Mouse (Mus musculus) inflammation-experienced regulatory T-cells, adult 16 weeks (primary cell): ENCODE results near the gene Hist3h2ba. TPM values are rescaled to one million over a fixed set of nuclear protein-coding genes. Genes with fewer than 3 reads are reported as not detected.

ENCODE experiments used
- polyA plus RNA-seq: library from polyadenylated mRNA; unstranded; fragments of 100-300 nt; shearing (Covaris generic); gene quantifications from one replicate; pipeline ENCODE4 v1.2.1, GENCODE M21; 2017

Hist3h2ba gene
- polyA plus RNA-seq = 17.8 TPM

DNA sequence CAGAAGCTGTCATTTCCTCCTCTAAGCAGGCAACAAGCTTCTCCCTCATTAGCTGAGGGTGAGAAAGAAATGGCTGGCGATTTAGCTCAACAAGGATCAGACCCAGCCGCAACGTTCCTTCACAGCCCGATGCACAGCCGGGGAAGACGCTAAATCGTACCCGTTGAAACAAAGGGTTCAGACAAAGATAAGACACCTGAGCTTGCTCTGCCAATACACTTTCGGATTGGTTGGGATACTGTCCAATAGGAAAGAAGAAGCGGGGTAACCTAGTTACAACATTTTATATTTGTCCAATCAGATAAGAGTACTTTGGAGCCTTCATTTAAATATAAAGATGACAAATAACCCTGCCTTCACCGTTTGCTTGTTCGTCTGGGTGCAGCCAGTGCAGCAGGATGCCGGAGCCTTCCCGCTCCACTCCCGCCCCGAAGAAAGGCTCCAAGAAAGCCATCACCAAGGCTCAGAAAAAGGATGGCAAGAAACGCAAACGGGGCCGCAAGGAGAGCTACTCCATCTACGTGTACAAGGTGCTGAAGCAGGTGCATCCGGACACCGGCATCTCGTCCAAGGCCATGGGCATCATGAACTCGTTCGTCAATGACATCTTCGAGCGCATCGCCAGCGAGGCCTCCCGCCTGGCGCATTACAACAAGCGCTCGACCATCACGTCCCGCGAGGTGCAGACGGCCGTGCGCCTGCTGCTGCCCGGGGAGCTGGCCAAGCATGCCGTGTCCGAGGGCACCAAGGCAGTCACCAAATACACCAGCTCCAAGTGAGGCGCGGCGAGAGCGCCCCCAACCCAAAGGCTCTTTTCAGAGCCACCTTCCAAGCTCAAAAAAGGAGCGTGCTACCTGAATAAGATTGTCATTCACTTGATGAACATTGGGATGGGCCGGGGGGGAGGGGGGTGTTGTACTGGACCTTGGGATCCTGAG, at the start of gene Hist3h2ba:
TSS of gene Hist3h2ba (plus strand) at position 379 of the 938 bp plus-strand sequence.

DNA sequence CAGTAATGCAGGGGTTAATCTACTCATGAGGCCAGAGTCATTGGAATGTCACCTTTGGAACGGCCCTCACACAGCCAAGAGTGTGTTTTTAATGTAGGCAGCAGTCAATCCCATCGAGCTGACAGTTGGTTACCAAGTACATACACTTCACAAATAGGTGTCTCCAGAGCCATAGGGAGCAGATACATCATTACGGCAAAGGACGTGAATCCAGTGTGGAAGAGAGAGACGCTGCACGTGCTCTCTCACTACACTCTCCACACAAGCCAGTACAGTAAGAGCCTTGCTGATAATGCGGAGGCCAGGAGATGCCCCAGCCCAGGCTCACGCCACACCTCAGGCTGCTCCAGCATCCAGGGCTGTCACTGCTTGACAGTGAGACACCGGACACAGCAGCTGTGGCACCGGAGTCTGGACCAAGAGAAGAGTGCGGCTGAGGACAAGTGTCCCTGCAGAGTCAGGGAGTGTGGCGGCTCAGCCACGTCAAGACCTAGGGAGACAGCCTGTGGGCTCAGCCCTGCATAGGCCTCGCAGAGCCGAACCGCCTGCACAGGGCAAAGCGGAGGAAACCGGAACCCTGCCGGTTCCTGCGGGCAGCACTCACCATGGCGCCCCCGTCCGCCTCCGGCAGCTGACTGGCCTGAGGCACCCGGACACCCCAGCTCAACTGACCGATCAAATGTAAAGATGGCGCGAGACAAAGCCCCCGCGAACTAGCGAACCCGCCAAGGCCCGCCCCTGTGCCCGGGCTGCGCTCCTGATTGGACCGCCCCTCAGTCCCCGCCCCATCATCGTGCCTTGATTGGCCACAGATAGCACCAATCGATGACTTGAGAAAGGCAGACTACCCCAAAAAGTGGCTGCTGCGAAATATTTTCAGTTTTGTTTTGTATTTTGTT, 45.0 kb upstream of the Hist3h2ba start, which contains the start of gene Zfp39:
TSS of gene Zfp39 (minus strand) at position 715 of the 899 bp plus-strand sequence.

DNA sequence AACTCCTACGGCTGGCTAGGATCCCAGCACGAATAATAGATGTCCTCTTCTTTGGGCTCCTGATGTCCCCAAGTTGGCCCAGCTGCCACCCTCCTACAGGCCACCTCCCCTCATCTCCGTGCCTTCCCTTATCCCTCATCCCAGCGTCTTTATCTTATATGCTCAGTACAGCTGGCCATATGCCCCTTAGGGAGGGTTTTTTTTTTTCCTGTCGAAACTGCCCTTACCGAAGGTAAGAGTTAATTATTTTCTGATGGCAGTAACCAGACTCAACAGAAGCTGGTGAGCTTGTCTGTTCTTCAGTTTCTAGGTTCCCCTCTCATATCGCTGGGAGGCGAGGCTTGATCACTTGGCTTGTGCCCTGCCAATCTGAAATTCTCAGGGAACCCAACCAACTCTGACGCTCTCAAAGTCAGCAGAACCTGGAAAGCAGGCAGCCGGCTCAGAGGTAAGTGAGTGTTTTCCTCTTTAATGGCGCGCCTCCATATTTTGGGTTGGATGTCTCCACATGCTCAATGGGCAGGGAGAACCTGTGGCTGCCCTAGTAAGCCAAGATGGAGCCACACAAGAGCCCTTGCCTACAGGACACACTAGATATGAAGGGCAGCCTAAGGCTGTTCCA, 30.9 kb upstream of the Hist3h2ba start, which contains the start of gene Btnl10:
TSS of gene Btnl10 (plus strand) at position 164 of the 622 bp plus-strand sequence.

DNA sequence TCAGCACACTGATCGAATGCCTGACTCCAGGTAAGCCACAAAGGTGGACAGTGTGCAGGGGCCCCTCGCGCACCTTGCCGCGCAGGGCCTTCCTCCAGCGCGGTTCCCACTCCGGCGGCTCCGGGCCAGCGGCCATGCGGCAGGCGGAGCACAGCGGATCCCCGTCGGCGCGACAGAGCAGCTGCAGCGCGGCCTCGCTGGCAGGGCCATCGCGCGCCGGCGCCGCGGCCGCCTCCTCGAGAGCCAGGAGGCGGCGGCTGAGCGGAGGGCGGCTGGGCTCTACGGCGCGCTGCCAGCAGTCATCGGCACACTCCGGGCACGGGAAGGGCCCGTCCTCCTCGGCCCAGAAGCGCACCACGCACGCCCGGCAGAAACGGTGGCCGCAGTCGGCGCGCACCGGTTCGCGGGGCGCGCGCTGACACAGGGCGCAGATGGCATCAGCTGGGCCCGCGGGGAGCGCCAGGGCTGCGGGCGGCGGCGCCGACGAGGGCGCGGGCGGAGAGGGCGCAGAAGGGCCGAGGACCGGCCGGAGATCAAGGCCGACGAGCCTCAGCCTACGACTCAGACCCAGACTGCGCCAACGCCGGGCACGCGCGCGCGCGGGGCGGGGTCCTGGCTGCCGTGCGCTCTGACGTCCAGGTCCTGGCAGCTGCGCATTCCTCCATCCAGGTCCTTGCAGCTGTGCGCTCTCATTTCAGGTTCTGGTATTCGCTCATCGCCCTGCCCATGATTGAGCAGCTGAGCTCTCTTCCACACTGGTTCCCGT, 10.2 kb upstream of the Hist3h2ba start, which contains the start of gene Rnf187:
TSS of gene Rnf187 (minus strand) at position 595 of the 766 bp plus-strand sequence.

DNA sequence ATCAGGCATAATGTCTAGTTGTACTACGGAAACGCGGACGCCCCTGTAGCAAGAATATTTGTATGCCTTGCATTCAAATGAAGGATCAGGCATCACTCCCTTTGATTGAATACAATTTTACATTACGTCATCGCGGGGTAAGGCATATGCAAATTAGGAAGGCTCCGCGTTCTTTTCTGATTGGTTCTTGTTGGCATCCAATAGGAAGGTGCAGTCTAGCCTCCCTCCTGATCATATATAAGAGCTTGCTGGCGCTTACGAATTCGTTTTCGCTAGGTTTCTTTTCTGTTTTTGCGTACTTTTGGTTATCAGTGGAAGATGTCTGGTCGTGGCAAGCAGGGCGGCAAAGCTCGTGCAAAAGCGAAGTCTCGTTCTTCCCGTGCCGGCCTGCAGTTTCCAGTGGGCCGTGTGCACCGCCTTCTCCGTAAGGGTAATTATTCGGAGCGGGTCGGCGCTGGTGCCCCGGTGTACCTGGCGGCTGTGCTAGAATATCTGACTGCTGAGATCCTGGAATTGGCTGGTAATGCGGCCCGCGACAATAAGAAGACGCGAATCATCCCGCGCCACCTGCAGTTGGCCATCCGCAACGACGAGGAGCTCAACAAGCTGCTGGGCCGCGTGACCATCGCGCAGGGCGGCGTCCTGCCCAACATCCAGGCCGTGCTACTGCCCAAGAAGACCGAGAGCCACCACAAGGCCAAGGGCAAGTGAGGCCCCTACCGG, 5.9 kb downstream of the Hist3h2ba start, which contains the start of the genes Hist3h2a and Trim17:
TSS of gene Hist3h2a (plus strand) at position 266 of the 723 bp plus-strand sequence.
TSS of gene Trim17 (plus strand) at position 266 of the 723 bp plus-strand sequence.

DNA sequence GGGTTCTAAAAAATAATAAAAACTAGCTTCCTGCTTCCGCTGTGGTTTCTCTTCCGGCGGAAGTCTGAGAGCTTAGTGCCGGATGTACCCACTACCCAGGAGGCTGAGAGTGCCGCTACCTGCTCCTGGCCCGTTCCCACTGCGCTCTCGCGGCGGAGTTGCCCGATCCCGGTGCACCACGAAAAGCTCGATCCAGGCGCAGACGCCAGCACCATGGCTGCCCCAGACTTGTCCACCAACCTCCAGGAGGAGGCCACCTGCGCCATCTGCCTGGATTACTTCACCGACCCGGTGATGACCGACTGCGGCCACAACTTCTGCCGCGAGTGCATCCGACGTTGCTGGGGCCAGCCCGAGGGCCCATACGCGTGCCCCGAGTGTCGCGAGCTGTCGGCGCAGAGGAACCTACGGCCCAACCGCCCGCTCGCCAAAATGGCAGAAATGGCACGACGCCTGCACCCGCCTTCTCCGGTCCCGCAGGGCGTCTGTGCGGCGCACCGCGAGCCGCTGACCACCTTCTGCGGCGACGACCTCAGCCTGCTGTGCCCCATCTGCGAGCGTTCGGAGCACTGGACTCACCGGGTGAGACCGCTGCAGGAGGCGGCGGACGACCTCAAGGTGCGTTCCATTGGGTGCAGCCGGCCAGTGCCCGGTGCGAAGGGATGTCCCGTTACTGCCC, 29.4 kb downstream of the Hist3h2ba start, which contains the start of gene Trim11:
TSS of gene Trim11 (plus strand) at position 67 of the 679 bp plus-strand sequence.

Other genes starting within 250 kb of the Hist3h2ba start
- not detected for gene Olfr319, start 249.8 kb upstream of the Hist3h2ba start, polyA plus RNA-seq
- gene Olfr318, start 224.9 kb upstream of the Hist3h2ba start, polyA plus RNA-seq = not detected
- not detected for gene Olfr317, start 209.7 kb upstream of the Hist3h2ba start, polyA plus RNA-seq
- gene Olfr316, start 196.2 kb upstream of the Hist3h2ba start, polyA plus RNA-seq = not detected
- gene Olfr315, start 175.7 kb upstream of the Hist3h2ba start, polyA plus RNA-seq = not detected
- not detected for gene Olfr314, start 166.0 kb upstream of the Hist3h2ba start, polyA plus RNA-seq
- not detected for gene Fam183b, start 147.0 kb upstream of the Hist3h2ba start, polyA plus RNA-seq
- not detected for gene Olfr313, start 133.9 kb upstream of the Hist3h2ba start, polyA plus RNA-seq
- gene Olfr312, start 119.7 kb upstream of the Hist3h2ba start, polyA plus RNA-seq = not detected
- gene Olfr311, start 109.7 kb upstream of the Hist3h2ba start, polyA plus RNA-seq = not detected
- gene Gm12258, start 101.8 kb upstream of the Hist3h2ba start, polyA plus RNA-seq = 14.7 TPM
- gene 2810021J22Rik, start 81.7 kb upstream of the Hist3h2ba start, polyA plus RNA-seq = 16.0 TPM
- gene Zfp39, start 44.7 kb upstream of the Hist3h2ba start, polyA plus RNA-seq = 16.8 TPM
- gene Btnl10, start 31.0 kb upstream of the Hist3h2ba start, polyA plus RNA-seq = not detected
- gene Rnf187, start 10.0 kb upstream of the Hist3h2ba start, polyA plus RNA-seq = 12.3 TPM
- gene Hist3h2a, start 5.8 kb downstream of the Hist3h2ba start, polyA plus RNA-seq = 23.3 TPM
- 0.11 TPM for gene Trim17, start 5.8 kb downstream of the Hist3h2ba start, polyA plus RNA-seq
- 45.5 TPM for gene Trim11, start 29.2 kb downstream of the Hist3h2ba start, polyA plus RNA-seq
- gene Obscn, start 187.5 kb downstream of the Hist3h2ba start, polyA plus RNA-seq = not detected
- 2.2 TPM for gene Iba57, start 214.8 kb downstream of the Hist3h2ba start, polyA plus RNA-seq
- not detected for gene Gjc2, start 234.3 kb downstream of the Hist3h2ba start, polyA plus RNA-seq
- 88.8 TPM for gene Guk1, start 243.3 kb downstream of the Hist3h2ba start, polyA plus RNA-seq